Mouse (Mus musculus) hindbrain, embryonic 16.5 days (tissue): Measurements from ENCODE around the gene Lrp2. TPM values are rescaled to one million over a fixed set of nuclear protein-coding genes. Genes with fewer than 3 reads are reported as not detected.

ENCODE experiments used
- ATAC-seq: fragments of 200-750 bp; cut with Nextera tagmentation; 2 replicates; pipeline ENCODE4 v1.8.0; 2017; ENCODE audit warnings: moderate TSS enrichment, moderate library complexity
- H3K27ac ChIP-seq: fragments of 300-500 bp; sonication (generic); 2 replicates; pipeline ENCODE4 v1.5.1; 2014; ENCODE audit warnings: low read depth, mild to moderate bottlenecking, control low read depth, low read length, moderate library complexity
- H3K27me3 ChIP-seq: fragments of 300-500 bp; sonication (generic); replicated peaks from 2 replicates; pipeline ENCODE4 v1.6.1; 2014; ENCODE audit warnings: low read length; ENCODE audit not compliant: control insufficient read depth, insufficient read depth
- H3K36me3 ChIP-seq: fragments of 300-500 bp; sonication (generic); 2 replicates; pipeline ENCODE4 v1.6.1; 2014; ENCODE audit warnings: mild to moderate bottlenecking, low read length, moderate library complexity, mixed read lengths; ENCODE audit not compliant: control insufficient read depth, insufficient read depth
- H3K4me1 ChIP-seq: fragments of 300-500 bp; sonication (generic); 2 replicates; pipeline ENCODE4 v1.6.1; 2014; ENCODE audit warnings: low read depth, low read length; ENCODE audit not compliant: control insufficient read depth, insufficient read depth
- H3K4me2 ChIP-seq: fragments of 300-500 bp; sonication (generic); 2 replicates; pipeline ENCODE4 v1.6.1; 2014; ENCODE audit warnings: mild to moderate bottlenecking, low read length, control low read depth, moderate library complexity
- H3K4me3 ChIP-seq: fragments of 300-500 bp; sonication (generic); 2 replicates; pipeline ENCODE4 v1.5.1; 2014; ENCODE audit warnings: mild to moderate bottlenecking, low read length, control low read depth, moderate library complexity
- H3K9ac ChIP-seq: fragments of 300-500 bp; sonication (generic); 2 replicates; pipeline ENCODE4 v1.6.1; 2014; ENCODE audit warnings: low read depth, mild to moderate bottlenecking, control low read depth, low read length, moderate library complexity
- H3K9me3 ChIP-seq: fragments of 300-500 bp; sonication (generic); 2 replicates; pipeline ENCODE4 v1.6.1; 2014; ENCODE audit warnings: mild to moderate bottlenecking, low read length, moderate library complexity; ENCODE audit not compliant: control insufficient read depth
- WGBS: fragments of 180-500 bp; shearing (Covaris S2); extraction: QIAGEN DNeasy Blood & Tissue Kit; methylation state at CpG from one replicate; pipeline ENCODE4 v1.1.7; 2014; 5-methylcytosine and 5-hydroxymethylcytosine counted together
- polyA plus RNA-seq: library from polyadenylated mRNA; unstranded; fragments of >200 nt; fragmentation: Nextera tagmentation; extraction: Ambion mirVana; gene quantifications from 2 replicates; pipeline ENCODE4 v1.2.1, GENCODE M21; 2015

Gene Lrp2
- polyA plus RNA-seq, 1 experiment from 2014 or later = 0.64 TPM

DNA sequence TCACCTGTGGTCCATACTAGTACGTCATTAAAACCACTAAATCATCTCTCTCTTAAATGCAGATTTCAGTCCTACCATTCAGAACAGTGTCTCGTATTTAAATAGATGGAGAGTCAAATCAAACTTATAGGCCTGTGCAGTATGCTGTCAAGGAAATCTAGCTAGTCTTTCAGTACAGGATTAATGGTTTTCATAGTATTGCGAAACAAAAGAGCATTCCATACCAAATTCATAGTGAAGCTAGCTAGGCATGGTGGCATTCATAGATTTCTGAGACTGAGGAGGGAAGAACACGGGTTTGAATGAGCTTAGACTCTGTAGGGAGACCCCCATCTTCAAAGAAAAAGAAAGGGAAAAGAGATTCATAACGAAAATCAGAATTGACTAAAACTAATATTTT, 74.1 kb downstream of the Lrp2 start:
- Histone ChIP-seq H3K27ac (no peak overlapping the region), H3K9me3 (no peaks in the 10 kb centered on the region), H3K27me3 (no peaks in the 10 kb centered on the region), H3K4me3 (no peak overlapping the region), H3K36me3 (no peaks in the 10 kb centered on the region), H3K4me1 (no peaks in the 10 kb centered on the region), H3K4me2 (no peak overlapping the region), H3K9ac (no peak overlapping the region)
- WGBS = 90% methylated on average over 5 of the region's 5 CpGs
- ATAC-seq = no peak

DNA sequence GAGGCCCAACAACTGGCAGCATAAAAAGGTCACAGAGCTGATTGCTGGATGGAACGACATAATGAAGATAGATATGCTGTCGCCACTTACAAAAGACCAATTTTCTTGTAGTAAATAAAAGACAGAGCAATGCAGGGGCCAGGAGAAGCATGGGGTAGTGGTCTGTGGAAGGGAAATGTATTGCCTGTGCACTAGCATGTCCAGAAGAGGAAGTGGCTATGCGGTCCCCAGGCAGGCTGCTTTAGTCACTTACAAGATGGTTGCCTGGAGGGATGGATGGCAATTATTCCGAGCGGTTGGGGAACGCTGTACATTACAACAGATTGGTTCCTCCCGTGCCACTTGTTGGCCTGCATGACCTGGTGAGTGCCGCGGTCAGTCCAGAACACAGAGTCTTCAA, 85.5 kb downstream of the Lrp2 start:
- Histone ChIP-seq H3K4me2 (no peak overlapping the region), H3K27me3 (no peaks in the 10 kb centered on the region), H3K27ac (no peak overlapping the region), H3K4me1 (no peaks in the 10 kb centered on the region), H3K9me3 (no peaks in the 10 kb centered on the region), H3K4me3 (no peak overlapping the region), H3K36me3 (no peaks in the 10 kb centered on the region), H3K9ac (no peak overlapping the region)
- no peak for ATAC-seq
- WGBS = 72% methylated on average over 9 of the region's 9 CpGs

DNA sequence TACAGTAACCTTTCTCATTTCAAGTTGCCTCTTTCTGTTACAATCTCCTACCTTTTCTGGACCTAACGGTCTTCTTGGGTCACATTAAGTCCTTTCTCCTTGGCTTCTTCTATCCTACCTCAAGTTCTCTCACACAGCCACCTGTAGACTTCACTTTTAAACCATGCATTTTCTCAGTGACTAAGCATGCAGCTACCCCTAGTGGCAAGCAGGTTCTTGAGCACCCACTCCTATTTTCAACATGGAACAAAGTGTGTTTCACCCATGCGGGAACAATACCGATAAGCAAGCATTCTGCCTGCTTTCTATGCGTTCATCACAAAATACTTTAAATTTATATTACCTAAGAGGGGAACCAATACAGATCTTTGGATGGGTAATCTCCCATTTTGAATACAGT, 92.7 kb downstream of the Lrp2 start:
- H3K4me1 ChIP-seq = no peaks in the 10 kb centered on the region
- no peak overlapping the region for H3K9ac ChIP-seq
- no peaks in the 10 kb centered on the region for H3K36me3 ChIP-seq
- no peak for ATAC-seq
- no peak overlapping the region for H3K4me2 ChIP-seq
- H3K27me3 ChIP-seq = no peaks in the 10 kb centered on the region
- WGBS = 91% methylated on average over 4 of the region's 4 CpGs
- H3K4me3 ChIP-seq = no peak overlapping the region
- no peaks in the 10 kb centered on the region for H3K9me3 ChIP-seq
- no peak overlapping the region for H3K27ac ChIP-seq

DNA sequence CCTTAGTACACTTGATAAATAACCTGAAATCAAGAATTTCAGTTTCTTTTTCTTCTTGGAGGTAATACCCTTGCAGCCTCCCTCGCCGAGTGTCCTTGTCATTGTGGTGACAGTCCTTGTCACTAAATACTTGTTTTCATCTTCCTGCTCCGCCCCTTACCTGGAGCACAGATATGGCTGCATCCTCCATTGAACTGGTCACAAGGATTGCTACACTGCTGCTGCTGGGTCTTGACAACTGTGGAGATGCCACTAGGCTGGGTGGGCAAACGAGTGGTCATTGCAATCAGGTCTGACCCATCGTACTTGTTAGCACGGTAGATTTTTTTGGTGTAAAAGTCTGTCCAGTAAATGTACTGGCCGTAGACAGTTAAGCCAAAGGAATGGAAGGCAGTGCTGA, 104.9 kb downstream of the Lrp2 start:
- Histone ChIP-seq H3K4me1 (no peaks in the 10 kb centered on the region), H3K9ac (no peak overlapping the region), H3K4me3 (no peak overlapping the region), H3K27ac (no peak overlapping the region), H3K27me3 (no peaks in the 10 kb centered on the region), H3K36me3 (no peaks in the 10 kb centered on the region), H3K4me2 (no peak overlapping the region), H3K9me3 (0 out of 2 replicates have a peak, but pooled peaks cover 5% of the 10 kb centered on the region)
- ATAC-seq = no peak
- 92% methylated on average over 7 of the region's 7 CpGs for WGBS

DNA sequence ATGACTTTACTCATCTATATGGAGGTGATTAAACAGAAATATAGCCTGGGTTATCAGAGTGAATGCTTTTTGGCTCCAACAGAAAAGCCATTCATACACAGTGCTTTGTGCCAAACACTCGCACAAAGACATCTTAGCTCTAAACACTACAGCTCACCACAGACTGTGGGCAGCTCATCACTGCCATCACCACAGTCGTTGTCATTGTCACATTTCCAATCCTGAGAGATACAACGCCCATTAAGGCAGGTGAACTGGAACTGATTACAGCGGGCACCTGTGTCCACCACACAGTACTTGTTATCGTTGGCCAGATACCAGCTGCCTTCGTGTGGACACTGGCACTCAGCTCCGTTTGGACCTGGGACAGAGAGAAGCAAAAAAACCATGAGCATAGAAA, 106.0 kb downstream of the Lrp2 start:
- H3K27me3 ChIP-seq = no peaks in the 10 kb centered on the region
- WGBS = 75% methylated on average over 7 of the region's 7 CpGs
- ATAC-seq = no peak; the same call in 1 of the 2 replicates
- no peaks in the 10 kb centered on the region for H3K36me3 ChIP-seq
- 0 out of 2 replicates have a peak, but pooled peaks cover 5% of the 10 kb centered on the region for H3K9me3 ChIP-seq
- H3K4me2 ChIP-seq = no peak overlapping the region
- H3K27ac ChIP-seq = no peak overlapping the region
- H3K4me1 ChIP-seq = no peaks in the 10 kb centered on the region
- H3K9ac ChIP-seq = no peak overlapping the region
- no peak overlapping the region for H3K4me3 ChIP-seq

DNA sequence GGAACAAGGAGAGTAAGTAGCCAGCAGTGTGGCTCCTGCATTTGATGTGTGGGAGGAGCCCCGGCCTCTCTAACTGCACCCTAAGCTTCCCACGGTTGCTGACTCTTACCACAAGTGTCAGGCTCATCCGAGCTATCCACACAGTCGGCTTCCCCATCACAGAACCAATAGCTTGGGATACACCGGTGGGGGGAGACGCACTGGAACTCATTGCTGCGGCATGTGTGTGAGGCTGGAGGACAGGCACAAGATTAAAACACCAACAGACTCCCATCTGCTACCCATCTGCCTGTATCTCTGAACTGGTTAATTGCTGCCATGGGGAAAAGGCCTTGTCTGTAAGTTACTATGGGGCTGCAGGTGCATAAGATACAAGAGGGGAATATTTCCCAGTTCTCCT, 109.0 kb downstream of the Lrp2 start:
- Histone ChIP-seq H3K4me1 (no peaks in the 10 kb centered on the region), H3K4me2 (no peak overlapping the region), H3K4me3 (no peak overlapping the region), H3K36me3 (no peaks in the 10 kb centered on the region), H3K27me3 (no peaks in the 10 kb centered on the region), H3K9me3 (no peaks in the 10 kb centered on the region), H3K27ac (no peak overlapping the region), H3K9ac (no peak overlapping the region)
- 0 out of 2 replicates have a peak, but pooled peaks have one; percentile 34 for ATAC-seq
- WGBS = 62% methylated on average over 7 of the region's 7 CpGs

DNA sequence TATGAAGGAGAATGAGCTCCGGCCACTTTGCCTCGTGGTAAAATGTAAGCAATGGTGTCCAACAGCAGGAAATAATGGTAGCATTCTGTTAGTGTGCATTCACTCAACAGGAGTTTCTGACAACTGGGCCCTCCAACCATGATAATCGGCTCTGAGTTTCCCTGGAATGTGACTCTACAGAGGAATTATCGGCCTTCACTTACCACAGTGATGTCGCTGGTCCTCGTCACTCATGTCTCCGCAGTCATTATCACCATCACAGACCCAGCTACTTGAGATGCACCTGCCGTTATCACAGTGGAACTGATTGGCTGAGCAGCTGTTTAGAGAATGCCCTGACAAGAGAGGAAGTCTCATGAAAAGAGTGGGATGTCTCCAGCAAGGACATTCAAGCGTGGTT, 110.7 kb downstream of the Lrp2 start:
- Histone ChIP-seq H3K4me3 (no peak overlapping the region), H3K27me3 (no peaks in the 10 kb centered on the region), H3K27ac (no peak overlapping the region), H3K36me3 (no peaks in the 10 kb centered on the region), H3K4me2 (no peak overlapping the region), H3K9ac (no peak overlapping the region), H3K9me3 (no peaks in the 10 kb centered on the region), H3K4me1 (no peaks in the 10 kb centered on the region)
- no peak for ATAC-seq
- WGBS = 90% methylated on average over 9 of the region's 9 CpGs

DNA sequence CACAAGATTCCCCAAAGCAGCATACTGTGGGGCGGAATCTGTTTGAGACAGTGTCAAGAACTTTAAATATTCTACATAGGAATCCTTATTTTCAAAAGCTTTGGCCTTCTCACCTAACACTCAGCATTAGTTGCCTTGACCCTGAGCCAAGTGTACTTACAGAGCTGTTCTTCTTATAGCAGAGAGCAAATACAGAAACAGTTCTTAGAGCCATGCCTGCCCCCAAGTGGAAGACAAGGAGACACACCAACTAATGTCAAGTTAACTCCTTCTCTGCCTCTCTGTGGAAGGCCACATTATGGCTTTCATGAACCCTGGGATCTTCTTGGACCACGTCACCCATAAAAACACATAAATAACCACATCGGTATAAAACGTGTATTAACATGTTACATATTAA, 114.0 kb downstream of the Lrp2 start:
- H3K9ac ChIP-seq = no peak overlapping the region

DNA sequence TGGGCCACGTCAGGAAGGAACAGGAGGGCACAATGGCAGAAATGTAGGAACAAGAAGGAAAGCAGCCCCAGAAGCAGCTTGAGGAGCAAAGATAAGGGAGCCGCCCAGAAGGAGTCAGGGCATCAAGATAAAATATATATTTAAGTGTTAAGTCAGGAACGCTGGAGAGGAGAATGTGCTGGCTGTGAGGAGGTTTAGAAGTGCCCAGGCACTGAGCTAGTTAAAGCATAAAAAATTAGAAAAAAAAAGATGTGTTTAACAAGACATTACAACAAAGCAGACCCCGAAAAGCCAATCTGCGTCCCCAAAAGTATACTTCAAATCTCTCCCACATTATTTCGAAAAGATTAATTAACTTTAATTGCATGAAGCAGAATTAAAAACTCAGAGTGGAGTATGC, 122.3 kb downstream of the Lrp2 start:
- Histone ChIP-seq H3K27me3 (no peaks in the 10 kb centered on the region), H3K36me3 (no peaks in the 10 kb centered on the region), H3K4me3 (no peak overlapping the region), H3K27ac (no peak overlapping the region), H3K4me1 (no peaks in the 10 kb centered on the region), H3K9me3 (no peaks in the 10 kb centered on the region), H3K9ac (no peak overlapping the region), H3K4me2 (no peak overlapping the region)
- 81% methylated on average over 6 of the region's 6 CpGs for WGBS
- ATAC-seq = no peak

More for the DNA sequence above, 114.0 kb downstream of the Lrp2 start:
- no peaks in the 10 kb centered on the region for H3K4me1 ChIP-seq
- no peak for ATAC-seq
- H3K27me3 ChIP-seq = no peaks in the 10 kb centered on the region
- no peak overlapping the region for H3K4me3 ChIP-seq
- H3K27ac ChIP-seq = no peak overlapping the region
- no peaks in the 10 kb centered on the region for H3K9me3 ChIP-seq
- 91% methylated on average over 4 of the region's 4 CpGs for WGBS
- no peak overlapping the region for H3K4me2 ChIP-seq
- no peaks in the 10 kb centered on the region for H3K36me3 ChIP-seq

DNA sequence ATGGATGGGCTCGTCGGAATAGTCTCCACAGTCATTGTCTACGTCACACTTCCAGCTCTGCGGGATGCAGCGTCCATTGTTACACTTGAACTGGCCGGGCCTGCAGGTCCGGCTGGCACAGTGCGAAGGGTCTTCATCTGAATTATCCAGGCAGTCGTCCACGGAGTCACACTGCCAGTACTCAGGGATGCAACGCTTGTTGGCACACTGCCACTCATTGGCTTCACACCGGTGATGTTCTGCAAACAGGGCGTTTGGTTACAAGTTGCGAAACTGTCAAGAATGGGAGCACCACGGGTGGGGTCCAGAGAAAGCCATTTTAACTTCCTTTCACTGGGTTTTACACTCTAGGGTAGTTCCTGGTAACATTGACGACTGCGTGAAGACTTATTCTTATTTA, 126.4 kb downstream of the Lrp2 start:
- WGBS = 84% methylated on average over 17 of the region's 17 CpGs
- H3K27me3 ChIP-seq = no peaks in the 10 kb centered on the region
- H3K27ac ChIP-seq = no peak overlapping the region
- H3K9me3 ChIP-seq = no peaks in the 10 kb centered on the region
- no peaks in the 10 kb centered on the region for H3K4me1 ChIP-seq
- no peak for ATAC-seq
- no peak overlapping the region for H3K9ac ChIP-seq
- no peak overlapping the region for H3K4me3 ChIP-seq
- no peak overlapping the region for H3K4me2 ChIP-seq
- H3K36me3 ChIP-seq = no peaks in the 10 kb centered on the region
